Mouse (Mus musculus) frontal cortex, adult 2 months (tissue): ENCODE measurements around the gene Ccdc88a. TPM values are rescaled to one million over a fixed set of nuclear protein-coding genes. Genes with fewer than 3 reads are reported as not detected.

Experiments
- DNase-seq, 2 experiments: peaks; one replicate each; pipeline ENCODE4 v3.0.0; 2022; ENCODE audit warnings: low spot score in 1 of 2; ENCODE audit errors: extremely low spot score in 1 of 2
- polyA plus RNA-seq: library from polyadenylated mRNA; depleted of rRNA; stranded (reverse); fragments of >200 nt; gene quantifications from 2 replicates; pipeline ENCODE4 v1.2.3, GENCODE M21; 2012; rRNA removed

Ccdc88a gene
- polyA plus RNA-seq, 1 experiment: 26.3 TPM

DNA sequence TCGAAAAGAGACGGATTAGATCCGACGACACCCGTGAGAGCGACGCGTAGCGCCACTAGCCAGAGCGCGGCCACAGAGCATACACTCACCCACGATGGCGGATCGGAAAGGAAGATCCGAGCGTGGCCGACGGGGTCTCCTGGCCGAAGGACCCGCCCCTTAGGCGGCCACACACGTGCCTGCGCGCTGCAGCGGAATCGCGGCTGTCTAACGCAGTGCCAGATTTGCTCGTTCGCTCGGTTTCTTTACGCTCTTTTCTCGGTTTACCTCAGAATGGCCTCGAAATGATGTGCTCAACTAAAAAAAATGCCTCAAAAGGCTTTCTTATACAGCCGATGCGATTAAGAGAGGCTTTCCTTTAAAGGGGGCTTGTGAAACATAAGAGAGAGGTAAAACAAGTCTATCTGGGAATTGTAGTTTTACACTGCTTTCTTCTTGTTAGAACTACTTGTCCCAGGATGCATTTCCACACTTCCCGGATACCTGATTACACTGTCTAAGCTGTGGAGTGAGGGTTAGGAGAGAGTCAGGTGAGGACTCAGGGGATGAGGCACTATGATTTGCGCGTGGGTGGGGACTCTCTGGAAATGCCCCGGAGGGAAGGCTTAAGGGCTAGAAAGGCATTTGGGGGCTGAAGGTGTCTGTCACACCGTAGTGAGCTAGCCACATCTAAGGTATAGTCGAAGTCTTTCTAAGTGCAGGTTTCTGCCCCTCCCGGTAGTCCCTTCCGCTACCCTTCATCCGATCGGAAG lies 174.5 kb downstream of the Ccdc88a start, which contains the start of the genes Clhc1 and Rps27a:
Gene Clhc1 (plus strand): TSS at position 199 of the 752 bp plus-strand sequence.
Gene Rps27a (minus strand): TSS at position 358 of the 752 bp plus-strand sequence.
- peak; percentile 80 to 94 for DNase-seq

DNA sequence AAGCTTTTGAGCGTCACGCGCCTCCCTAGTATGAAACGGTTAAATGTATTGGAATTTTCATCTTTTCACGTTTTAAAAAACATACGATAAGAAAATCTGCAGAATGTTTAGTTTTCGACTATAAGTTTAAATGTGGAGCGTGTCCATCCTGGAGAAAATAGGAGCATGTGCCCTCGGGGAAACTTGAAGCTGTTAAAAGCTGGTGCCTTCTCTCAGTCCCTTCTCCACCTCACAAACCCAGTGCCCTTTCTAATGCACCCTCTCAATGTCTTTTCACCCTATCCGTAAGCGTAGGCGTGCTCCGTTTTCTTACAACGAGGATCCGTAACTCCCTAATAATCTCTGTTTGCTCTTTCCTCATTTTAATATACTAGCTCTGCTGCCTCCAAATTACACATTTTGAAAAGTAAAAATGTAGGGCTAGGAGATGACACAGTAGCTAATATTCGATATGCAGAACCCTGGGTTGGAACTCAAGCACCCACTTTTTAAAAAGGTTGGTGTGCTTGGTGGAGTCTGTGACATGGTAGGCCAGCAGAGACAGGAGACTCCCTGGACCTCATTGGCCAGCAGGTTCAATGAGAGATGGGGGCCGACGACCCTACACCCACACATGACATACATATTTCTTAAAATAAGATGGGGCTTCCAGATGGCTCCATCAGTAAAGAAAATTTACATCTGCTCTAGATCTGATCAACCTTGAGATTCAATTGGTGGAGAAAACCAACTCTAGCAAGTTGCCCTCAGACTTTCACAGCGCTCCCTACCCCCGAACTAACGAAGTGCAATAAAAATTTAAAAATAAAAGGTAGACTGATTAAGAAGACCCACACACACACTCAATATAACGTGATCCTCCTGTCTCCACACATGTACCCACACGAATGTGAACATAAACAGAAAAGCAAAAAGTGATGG lies 175.3 kb downstream of the Ccdc88a start:
- no peak for DNase-seq

DNA sequence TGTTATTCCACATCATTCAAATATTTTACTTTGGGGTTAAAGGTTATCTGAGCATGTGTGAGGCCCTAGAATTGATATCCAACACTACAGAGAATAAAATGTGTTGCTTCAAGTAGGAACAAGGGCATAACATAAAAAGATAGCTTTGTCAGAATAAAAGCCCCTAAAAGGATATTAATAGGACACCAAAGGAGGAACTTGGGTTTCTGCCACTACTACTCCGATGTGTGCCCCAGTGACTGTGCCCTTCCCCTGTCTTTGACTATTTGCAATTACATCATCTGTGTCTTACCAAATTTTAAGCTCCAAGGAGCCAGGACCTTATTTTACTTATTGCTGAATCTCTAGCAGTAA lies 175.9 kb downstream of the Ccdc88a start:
- no peak for DNase-seq

Other genes with a start within 250 kb of the Ccdc88a start
- 19.8 and 23.0 TPM in 2 replicates for gene Pnpt1, start 242.9 kb upstream of the Ccdc88a start, polyA plus RNA-seq
- 17.9 and 19.7 TPM in 2 replicates for gene Ppp4r3b, start 200.8 kb upstream of the Ccdc88a start, polyA plus RNA-seq
- gene Cfap36, start 126.2 kb upstream of the Ccdc88a start, polyA plus RNA-seq: 90.4 and 105 TPM in 2 replicates
- 4.8 and 4.9 TPM in 2 replicates for gene Prorsd1, start 141.4 kb downstream of the Ccdc88a start, polyA plus RNA-seq
- 28.5 and 30.1 TPM in 2 replicates for gene Mtif2, start 152.8 kb downstream of the Ccdc88a start, polyA plus RNA-seq
- gene Clhc1, start 174.3 kb downstream of the Ccdc88a start, polyA plus RNA-seq: 0.08 and 0.10 TPM in 2 replicates
- gene Rps27a, start 174.5 kb downstream of the Ccdc88a start, polyA plus RNA-seq: 566 and 666 TPM in 2 replicates